Mouse (Mus musculus): ENCODE data around the gene Ccdc159.
A peak's percentile ranks its signal among the peaks of the same experiment; 100 is the strongest.

Ccdc159 gene

GRCm38 (mm10) chr9:21927208-21927753 lies at the start of gene Ccdc159, which contains the start of gene Tmem205:
TSS of gene Ccdc159 (plus strand) at chr9:21927471.
TSS of gene Tmem205 (minus strand) at chr9:21927556.
- DNase-seq: peak; percentile 98

- no peak for DNase-seq
These were observed 38.0 kb upstream of the Ccdc159 start for GRCm38 (mm10) chr9:21889229-21889628.

- DNase-seq: peak; percentile 77
These were observed 25.9 kb upstream of the Ccdc159 start for GRCm38 (mm10) chr9:21901223-21901820.

GRCm38 (mm10) chr9:21904031-21904430 lies 23.2 kb upstream of the Ccdc159 start:
- DNase-seq: no peak

GRCm38 (mm10) chr9:21908216-21908615 lies 19.1 kb upstream of the Ccdc159 start:
- no peak for DNase-seq

GRCm38 (mm10) chr9:21909474-21910223 lies 17.6 kb upstream of the Ccdc159 start:
- DNase-seq: peak; percentile 58

- DNase-seq: no peak
These were observed 10.3 kb upstream of the Ccdc159 start for GRCm38 (mm10) chr9:21916851-21917492.

- DNase-seq: no peak
These were observed 9.7 kb upstream of the Ccdc159 start for GRCm38 (mm10) chr9:21917493-21918034.

GRCm38 (mm10) chr9:21918035-21918592 lies 9.2 kb upstream of the Ccdc159 start, which contains the start of gene Rab3d:
TSS of gene Rab3d (minus strand) at chr9:21918192.
- peak; percentile 92 for DNase-seq

- no peak for DNase-seq
These were observed 8.4 kb upstream of the Ccdc159 start for GRCm38 (mm10) chr9:21918692-21919384.

GRCm38 (mm10) chr9:21923036-21923435 lies 4.2 kb upstream of the Ccdc159 start:
- no peak for DNase-seq

- DNase-seq: no peak
These were observed 3.7 kb upstream of the Ccdc159 start for GRCm38 (mm10) chr9:21923490-21924098.

GRCm38 (mm10) chr9:21924099-21924493 lies 3.2 kb upstream of the Ccdc159 start:
- DNase-seq: peak; percentile 53

- DNase-seq: peak; percentile 31
These were observed 2.2 kb upstream of the Ccdc159 start for GRCm38 (mm10) chr9:21925034-21925433.

- no peak for DNase-seq
These were observed 1.8 kb upstream of the Ccdc159 start for GRCm38 (mm10) chr9:21925506-21925905.

- DNase-seq: peak; percentile 51
These were observed 1.1 kb upstream of the Ccdc159 start for GRCm38 (mm10) chr9:21926155-21926554.

- DNase-seq: peak; percentile 51
These were observed 487 bp upstream of the Ccdc159 start for GRCm38 (mm10) chr9:21926784-21927183.

- no peak for DNase-seq
These were observed 1.9 kb downstream of the Ccdc159 start for GRCm38 (mm10) chr9:21929208-21929607.

- DNase-seq: no peak
These were observed 4.7 kb downstream of the Ccdc159 start for GRCm38 (mm10) chr9:21932006-21932405.

- DNase-seq: no peak
These were observed 5.3 kb downstream of the Ccdc159 start for GRCm38 (mm10) chr9:21932445-21933137.

- DNase-seq: peak; percentile 67
These were observed 6.8 kb downstream of the Ccdc159 start for GRCm38 (mm10) chr9:21934021-21934420.

All from cerebellum, adult 9-11 months (tissue).